Mouse (Mus musculus) forebrain, embryonic 11.5 days (tissue): Measurements from ENCODE around the gene Plcl1. TPM values are rescaled to one million over a fixed set of nuclear protein-coding genes. Genes with fewer than 3 reads are reported as not detected.

Experiments used
- ATAC-seq: fragments of 200-750 bp; cut with Nextera tagmentation; replicated peaks from 2 replicates; pipeline ENCODE4 v1.8.0; 2017; ENCODE audit warnings: moderate TSS enrichment; ENCODE audit not compliant: low FRiP score
- DNase-seq: peaks from one replicate; pipeline ENCODE4 v3.0.0-alpha.2; 2017; ENCODE audit warnings: low spot score
- H3K27ac ChIP-seq: fragments of 300-500 bp; sonication (generic); 2 replicates; pipeline ENCODE4 v1.5.1; 2014; ENCODE audit warnings: low read depth, low read length
- H3K27me3 ChIP-seq: fragments of 300-500 bp; sonication (generic); 2 replicates; pipeline ENCODE4 v1.6.1; 2014; ENCODE audit warnings: mild to moderate bottlenecking, low read length, mixed read lengths; ENCODE audit not compliant: control insufficient read depth, insufficient read depth
- H3K36me3 ChIP-seq: fragments of 300-500 bp; sonication (generic); 2 replicates; pipeline ENCODE4 v1.6.1; 2014; ENCODE audit warnings: mild to moderate bottlenecking, low read length, moderate library complexity, mixed read lengths; ENCODE audit not compliant: control insufficient read depth, insufficient read depth
- H3K4me1 ChIP-seq: fragments of 300-500 bp; sonication (generic); replicated peaks from 2 replicates; pipeline ENCODE4 v1.6.1; 2014; ENCODE audit warnings: low read length, mixed read lengths; ENCODE audit not compliant: control insufficient read depth, insufficient read depth
- H3K4me2 ChIP-seq: fragments of 300-500 bp; sonication (generic); 2 replicates; pipeline ENCODE4 v1.6.1; 2014; ENCODE audit warnings: low read depth, mild to moderate bottlenecking, low read length, moderate library complexity, mixed read lengths; ENCODE audit not compliant: severe bottlenecking
- H3K4me3 ChIP-seq: fragments of 300-500 bp; sonication (generic); 2 replicates; pipeline ENCODE4 v1.5.1; 2014; ENCODE audit warnings: low read depth, low read length
- H3K9ac ChIP-seq: fragments of 300-500 bp; sonication (generic); 2 replicates; pipeline ENCODE4 v1.6.1; 2014; ENCODE audit warnings: low read length
- H3K9me3 ChIP-seq: fragments of 300-500 bp; sonication (generic); 2 replicates; pipeline ENCODE4 v1.6.1; 2016; ENCODE audit warnings: low read length, mixed read lengths; ENCODE audit not compliant: control insufficient read depth
- WGBS: fragments of 180-500 bp; shearing (Covaris S2); extraction: QIAGEN DNeasy Blood & Tissue Kit; methylation state at CpG from one replicate; pipeline ENCODE4 v1.1.7; 2014; 5-methylcytosine and 5-hydroxymethylcytosine counted together
- polyA plus RNA-seq: library from polyadenylated mRNA; unstranded; fragments of >200 nt; fragmentation: Nextera tagmentation; extraction: Ambion mirVana; gene quantifications from 2 replicates; pipeline ENCODE4 v1.2.1, GENCODE M21; 2014

The Plcl1 gene
- polyA plus RNA-seq, 1 experiment from 2014 or later = 2.2 TPM

GRCm38 (mm10) chr1:55617857-55618256 is 212.1 kb downstream of the Plcl1 start:
- whole genome bisulfite sequencing = 93% methylated on average over 2 of the region's 2 CpGs
- Histone ChIP-seq H3K9ac (no peak overlapping the region), H3K4me3 (no peak overlapping the region), H3K4me2 (no peak overlapping the region), H3K9me3 (no peaks in the 10 kb centered on the region), H3K36me3 (no peaks in the 10 kb centered on the region), H3K27ac (no peak overlapping the region), H3K4me1 (no peaks in the 10 kb centered on the region), H3K27me3 (no peaks in the 10 kb centered on the region)
- ATAC-seq = no peak
- DNase-seq = no peak

- no peak overlapping the region for H3K4me2 ChIP-seq
- no peak overlapping the region for H3K4me3 ChIP-seq
- H3K9me3 ChIP-seq = no peaks in the 10 kb centered on the region
- 85% methylated on average over 7 of the region's 7 CpGs for WGBS
- H3K9ac ChIP-seq = no peak overlapping the region
- H3K4me1 ChIP-seq = no peaks in the 10 kb centered on the region
- DNase-seq = no peak
- no peaks in the 10 kb centered on the region for H3K27me3 ChIP-seq
- no peaks in the 10 kb centered on the region for H3K36me3 ChIP-seq
- H3K27ac ChIP-seq = no peak overlapping the region
- ATAC-seq = no peak
These were observed 213.0 kb downstream of the Plcl1 start for GRCm38 (mm10) chr1:55618617-55619286.

GRCm38 (mm10) chr1:55631496-55631895 is 225.8 kb downstream of the Plcl1 start:
- WGBS = 6% methylated on average over 1 of the region's 1 CpGs
- H3K4me3 ChIP-seq = no peak overlapping the region
- no peak for ATAC-seq
- H3K4me2 ChIP-seq = no peak overlapping the region
- H3K9me3 ChIP-seq = no peaks in the 10 kb centered on the region
- DNase-seq = no peak
- H3K27ac ChIP-seq = no peak overlapping the region
- no peaks in the 10 kb centered on the region for H3K27me3 ChIP-seq
- 0 out of 2 replicates have a peak, but pooled peaks cover 2% of the 10 kb centered on the region for H3K4me1 ChIP-seq
- H3K36me3 ChIP-seq = no peaks in the 10 kb centered on the region
- H3K9ac ChIP-seq = no peak overlapping the region

DNA sequence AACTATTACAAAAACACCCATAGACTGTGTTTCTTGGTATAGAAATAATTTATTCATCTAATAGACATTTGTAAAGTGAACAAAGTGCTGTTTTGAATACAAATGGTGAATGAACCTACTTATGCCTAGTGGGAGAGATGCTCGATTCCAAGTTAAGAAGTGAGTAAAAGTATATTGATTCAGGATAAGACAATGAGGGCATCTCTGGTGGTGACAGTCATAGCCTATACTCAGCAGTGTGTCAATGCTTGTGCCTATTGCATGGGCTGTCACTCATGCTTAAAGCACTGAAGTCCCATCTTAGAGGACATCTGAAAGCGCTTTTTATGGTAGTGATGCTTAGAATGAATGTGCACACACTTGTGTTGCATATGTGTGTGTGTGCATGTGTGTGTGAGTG is 226.3 kb downstream of the Plcl1 start:
- Histone ChIP-seq H3K9me3 (no peaks in the 10 kb centered on the region), H3K4me1 (0 out of 2 replicates have a peak, but pooled peaks cover 2% of the 10 kb centered on the region), H3K4me3 (no peak overlapping the region), H3K27me3 (no peaks in the 10 kb centered on the region), H3K36me3 (no peaks in the 10 kb centered on the region), H3K4me2 (no peak overlapping the region), H3K27ac (no peak overlapping the region), H3K9ac (no peak overlapping the region)
- no peak for ATAC-seq
- WGBS = 56% methylated on average over 2 of the region's 2 CpGs
- DNase-seq = no peak

GRCm38 (mm10) chr1:55633326-55633725 is 227.6 kb downstream of the Plcl1 start:
- Histone ChIP-seq H3K4me3 (no peak overlapping the region), H3K4me1 (0 out of 2 replicates have a peak, but pooled peaks cover 2% of the 10 kb centered on the region), H3K27ac (no peak overlapping the region), H3K27me3 (no peaks in the 10 kb centered on the region), H3K36me3 (no peaks in the 10 kb centered on the region), H3K9me3 (no peaks in the 10 kb centered on the region), H3K4me2 (no peak overlapping the region), H3K9ac (no peak overlapping the region)
- no peak for DNase-seq
- no peak for ATAC-seq
- WGBS = 92% methylated on average over 4 of the region's 4 CpGs

GRCm38 (mm10) chr1:55659518-55660210 is 253.9 kb downstream of the Plcl1 start:
- Histone ChIP-seq H3K36me3 (no peaks in the 10 kb centered on the region), H3K9ac (no peak overlapping the region), H3K27me3 (no peaks in the 10 kb centered on the region), H3K27ac (no peak overlapping the region), H3K9me3 (no peaks in the 10 kb centered on the region), H3K4me3 (no peak overlapping the region), H3K4me2 (no peak overlapping the region), H3K4me1 (no peaks in the 10 kb centered on the region)
- WGBS = 73% methylated on average over 8 of the region's 8 CpGs
- no peak for DNase-seq
- 0 out of 2 replicates have a peak, but pooled peaks have one; percentile 53 for ATAC-seq

- Histone ChIP-seq H3K36me3 (no peaks in the 10 kb centered on the region), H3K4me3 (no peak overlapping the region), H3K27me3 (no peaks in the 10 kb centered on the region), H3K4me2 (no peak overlapping the region), H3K9me3 (no peaks in the 10 kb centered on the region), H3K9ac (no peak overlapping the region), H3K27ac (no peak overlapping the region), H3K4me1 (peaks cover 3% of the 10 kb centered on the region; the same call in 1 of the 2 replicates)
- DNase-seq (no peak), ATAC-seq (no peak)
- WGBS = 70% methylated on average over 2 of the region's 2 CpGs
These were observed 255.7 kb downstream of the Plcl1 start for GRCm38 (mm10) chr1:55661381-55661780.

DNA sequence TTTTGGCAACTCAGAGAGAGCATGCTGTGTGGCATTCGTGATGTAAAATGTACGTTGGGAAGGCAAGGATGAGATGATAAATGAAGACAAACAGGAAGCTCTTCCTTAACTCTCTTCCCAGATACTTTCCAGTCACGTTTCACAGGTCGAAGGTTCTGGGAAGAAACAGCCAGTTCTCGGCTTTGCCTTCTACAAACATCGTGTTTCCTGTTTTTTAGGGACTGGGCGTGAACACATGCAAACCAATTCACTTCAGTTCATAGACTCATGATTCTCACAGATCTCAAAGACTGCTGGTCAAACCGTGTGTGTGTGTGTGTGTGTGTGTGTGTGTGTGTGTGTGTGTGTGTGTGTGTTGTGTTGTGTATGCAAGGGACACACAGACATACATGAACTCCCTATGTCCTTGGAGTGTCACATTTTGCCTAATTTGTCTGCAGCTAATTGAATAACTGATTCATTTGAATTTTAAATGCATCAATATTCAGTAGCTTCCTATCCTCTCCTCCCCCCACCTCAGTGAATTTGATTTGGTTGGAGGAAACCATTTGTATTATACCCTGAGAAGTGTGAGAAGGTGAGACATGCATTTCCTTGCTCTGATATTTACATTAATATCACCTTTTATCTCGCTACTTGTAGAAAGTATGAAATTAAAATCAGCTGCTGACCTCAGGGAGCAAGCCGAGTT is 259.6 kb downstream of the Plcl1 start:
- Histone ChIP-seq H3K27ac (peak overlapping the region; percentile 54; the same call in 1 of the 2 replicates), H3K4me3 (no peak overlapping the region), H3K9me3 (no peaks in the 10 kb centered on the region), H3K4me1 (peaks cover 8% of the 10 kb centered on the region; the same call in 1 of the 2 replicates), H3K9ac (no peak overlapping the region), H3K4me2 (peak overlapping the region; percentile 15; the same call in 1 of the 2 replicates), H3K27me3 (no peaks in the 10 kb centered on the region), H3K36me3 (no peaks in the 10 kb centered on the region)
- 73% methylated on average over 10 of the region's 10 CpGs for WGBS
- ATAC-seq (0 out of 2 replicates have a peak, but pooled peaks have one; percentile 28), DNase-seq (no peak)
